Mouse (Mus musculus) liver, postnatal 0 days (tissue): Measurements from ENCODE around the gene Cope.

ENCODE experiments used
- CTCF ChIP-seq: sonication (generic); IDR thresholded peaks from 2 replicates; pipeline ENCODE4 v1.5.1; 2016; ENCODE audit warnings: antibody characterized with exemption, low read depth
- EP300 ChIP-seq: IDR thresholded peaks from 2 replicates; pipeline ENCODE4 v1.6.1; 2016; ENCODE audit warnings: antibody characterized with exemption, low read depth, mild to moderate bottlenecking

DNA sequence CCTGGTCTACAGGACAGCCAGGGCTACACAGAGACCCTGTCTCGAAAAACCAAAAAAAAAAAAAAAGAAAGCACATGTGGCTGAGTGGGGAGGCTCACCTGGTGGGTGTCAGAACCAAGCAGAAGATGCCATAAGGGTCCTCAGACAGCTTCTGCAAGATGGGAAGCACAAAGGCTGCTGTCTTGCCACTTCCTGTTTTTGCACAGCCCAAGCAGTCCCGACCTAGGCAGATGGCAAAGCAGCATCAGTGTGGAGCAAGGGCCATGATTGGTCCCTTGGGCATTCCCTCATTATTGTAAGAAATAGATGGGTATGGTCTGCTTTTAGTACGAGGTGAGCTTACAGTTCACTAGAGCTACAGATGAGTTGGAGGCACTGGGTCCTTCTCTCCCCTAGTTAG is 1.4 kb upstream of the Cope start:
- no peak for TF ChIP-seq CTCF
- no peak for TF ChIP-seq EP300
